Comparison of ENCODE assay signal across 8 mouse cellular contexts in the genomic region with DNA sequence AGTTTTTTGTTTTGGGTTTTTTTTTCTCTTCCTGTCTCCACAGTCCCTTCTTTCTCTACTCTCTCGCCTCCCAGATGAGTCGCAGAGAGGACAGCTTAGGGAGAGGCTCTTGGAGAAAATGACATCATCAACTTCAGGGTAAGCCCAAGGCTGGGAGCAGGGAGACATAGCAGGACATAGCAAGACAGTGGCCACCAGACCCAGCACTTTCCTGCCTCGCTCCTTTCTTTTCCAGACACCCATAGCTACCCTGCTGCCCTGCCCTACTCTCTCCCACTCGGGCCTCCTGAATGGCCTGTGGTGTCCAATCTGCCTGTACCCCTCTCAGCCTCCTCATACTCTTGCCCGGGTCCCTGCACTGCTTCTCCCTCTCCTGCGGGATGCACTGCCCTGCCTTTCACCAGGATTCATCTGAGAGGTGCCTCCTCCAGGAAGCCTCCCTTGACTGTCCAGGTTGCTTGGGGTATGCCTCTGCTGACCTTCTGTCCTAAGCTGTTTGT.
A peak's percentile ranks its signal among the peaks of the same experiment; 100 is the strongest.
DNase-seq lines count a peak whose midpoint lies in the region; ATAC-seq and TF ChIP-seq lines count a peak whose summit lies in the region.

No protein-coding gene starts in this region.

- H3K4me3 ChIP-seq in hindbrain, embryonic 10.5 days = no peak overlapping the region
- H3K4me3 ChIP-seq in hindbrain, embryonic 14.5 days (replicated peaks; ENCODE audit: low read length) = no peak overlapping the region
- no peak overlapping the region for H3K4me3 ChIP-seq in midbrain, embryonic 13.5 days (replicated peaks)
- H3K4me3 ChIP-seq in midbrain, postnatal 0 days (ENCODE audit: low read depth, low read length) = no peak overlapping the region
- H3K4me3 ChIP-seq in heart, embryonic 13.5 days = no peak overlapping the region
- no peak overlapping the region for H3K4me3 ChIP-seq in forebrain, postnatal 0 days (ENCODE audit: low read depth, low read length)

- no peak for TF ChIP-seq CTCF in midbrain, postnatal 0 days (IDR thresholded peaks at IDR 0.05)
- no peak for TF ChIP-seq CTCF in forebrain, postnatal 0 days (IDR thresholded peaks at IDR 0.05; ENCODE audit: low read depth)

- no peak for DNase-seq in hindbrain, embryonic 10.5 days (ENCODE audit: low spot score)
- no peak for DNase-seq in hindbrain, embryonic 14.5 days (ENCODE audit: low spot score)
- no peak for DNase-seq in midbrain, postnatal 0 days (ENCODE audit: low spot score)
- peak; percentile 38 for DNase-seq in skeletal muscle tissue, adult 2 months (ENCODE audit: low read depth, low spot score)
- DNase-seq in forebrain, postnatal 0 days = no peak
- no peak for DNase-seq in embryo, embryonic 10.5 days (ENCODE audit: low spot score)

- ATAC-seq in hindbrain, embryonic 14.5 days (ENCODE audit: low FRiP score) = no peak
- ATAC-seq in midbrain, embryonic 13.5 days = no peak
- ATAC-seq in midbrain, postnatal 0 days (ENCODE audit: low FRiP score) = no peak
- ATAC-seq in heart, embryonic 13.5 days (ENCODE audit: extremely low read depth, insufficient number of reproducible peaks, low FRiP score, low TSS enrichment) = no peak
- ATAC-seq in forebrain, postnatal 0 days = no peak

- H3K27me3 ChIP-seq in hindbrain, embryonic 10.5 days (ENCODE audit: insufficient read depth, poor library complexity, severe bottlenecking) = peaks cover 26% of the 10 kb centered on the region
- no peaks in the 10 kb centered on the region for H3K27me3 ChIP-seq in hindbrain, embryonic 14.5 days (ENCODE audit: control insufficient read depth, insufficient read depth, low read length)
- H3K27me3 ChIP-seq in midbrain, embryonic 13.5 days = peaks cover 12% of the 10 kb centered on the region; the same call in 1 of the 2 replicates
- H3K27me3 ChIP-seq in midbrain, postnatal 0 days (ENCODE audit: insufficient read depth, low read length) = no peaks in the 10 kb centered on the region
- no peaks in the 10 kb centered on the region for H3K27me3 ChIP-seq in heart, embryonic 13.5 days (replicated peaks)
- H3K27me3 ChIP-seq in forebrain, postnatal 0 days (ENCODE audit: insufficient read depth, low read length) = no peaks in the 10 kb centered on the region

- peak overlapping the region; percentile 69 for H3K27ac ChIP-seq in hindbrain, embryonic 10.5 days
- no peak overlapping the region for H3K27ac ChIP-seq in hindbrain, embryonic 14.5 days
- peak overlapping the region; percentile 4; the same call in 1 of the 2 replicates for H3K27ac ChIP-seq in midbrain, embryonic 13.5 days
- H3K27ac ChIP-seq in midbrain, postnatal 0 days (ENCODE audit: low read depth, low read length) = no peak overlapping the region
- peak overlapping the region; percentile 20 for H3K27ac ChIP-seq in heart, embryonic 13.5 days (replicated peaks)
- H3K27ac ChIP-seq in forebrain, postnatal 0 days (ENCODE audit: low read depth, low read length) = no peak overlapping the region

- no peak overlapping the region for H3K9ac ChIP-seq in hindbrain, embryonic 14.5 days
- H3K9ac ChIP-seq in midbrain, embryonic 13.5 days (replicated peaks) = no peak overlapping the region
- H3K9ac ChIP-seq in midbrain, postnatal 0 days (replicated peaks; ENCODE audit: low read length, poor library complexity, severe bottlenecking) = no peak overlapping the region
- peak overlapping the region; percentile 37; the same call in 1 of the 2 replicates for H3K9ac ChIP-seq in heart, embryonic 13.5 days
- H3K9ac ChIP-seq in forebrain, postnatal 0 days = no peak overlapping the region

- no peaks in the 10 kb centered on the region for H3K36me3 ChIP-seq in hindbrain, embryonic 10.5 days
- no peaks in the 10 kb centered on the region for H3K36me3 ChIP-seq in hindbrain, embryonic 14.5 days (replicated peaks; ENCODE audit: control insufficient read depth, insufficient read depth)
- H3K36me3 ChIP-seq in midbrain, embryonic 13.5 days = no peaks in the 10 kb centered on the region
- no peaks in the 10 kb centered on the region for H3K36me3 ChIP-seq in midbrain, postnatal 0 days (ENCODE audit: insufficient read depth, low read length)
- no peaks in the 10 kb centered on the region for H3K36me3 ChIP-seq in heart, embryonic 13.5 days
- H3K36me3 ChIP-seq in forebrain, postnatal 0 days (ENCODE audit: insufficient read depth) = no peaks in the 10 kb centered on the region

- WGBS in hindbrain, embryonic 10.5 days = 67% methylated on average over 6 of the region's 6 CpGs
- 69% methylated on average over 6 of the region's 6 CpGs for WGBS in hindbrain, embryonic 14.5 days
- WGBS in midbrain, embryonic 13.5 days = 68% methylated on average over 6 of the region's 6 CpGs
- WGBS in midbrain, postnatal 0 days = 61% methylated on average over 6 of the region's 6 CpGs
- WGBS in heart, embryonic 13.5 days = 52% methylated on average over 6 of the region's 6 CpGs
- WGBS in forebrain, postnatal 0 days = 74% methylated on average over 6 of the region's 6 CpGs

- H3K9me3 ChIP-seq in hindbrain, embryonic 10.5 days = no peaks in the 10 kb centered on the region
- H3K9me3 ChIP-seq in hindbrain, embryonic 14.5 days (ENCODE audit: control insufficient read depth, low read length) = no peaks in the 10 kb centered on the region
- H3K9me3 ChIP-seq in midbrain, embryonic 13.5 days = no peaks in the 10 kb centered on the region
- H3K9me3 ChIP-seq in midbrain, postnatal 0 days (ENCODE audit: low read length) = no peaks in the 10 kb centered on the region
- H3K9me3 ChIP-seq in heart, embryonic 13.5 days = no peaks in the 10 kb centered on the region
- no peaks in the 10 kb centered on the region for H3K9me3 ChIP-seq in forebrain, postnatal 0 days (ENCODE audit: low read length)

- peaks cover 57% of the 10 kb centered on the region for H3K4me1 ChIP-seq in hindbrain, embryonic 10.5 days (replicated peaks)
- H3K4me1 ChIP-seq in hindbrain, embryonic 14.5 days (replicated peaks; ENCODE audit: control insufficient read depth, insufficient read depth, low read length) = peaks cover 18% of the 10 kb centered on the region
- H3K4me1 ChIP-seq in midbrain, embryonic 13.5 days (replicated peaks) = peaks cover 38% of the 10 kb centered on the region
- H3K4me1 ChIP-seq in midbrain, postnatal 0 days (ENCODE audit: insufficient read depth, low read length) = peaks cover 8% of the 10 kb centered on the region
- peaks cover 41% of the 10 kb centered on the region for H3K4me1 ChIP-seq in heart, embryonic 13.5 days
- H3K4me1 ChIP-seq in forebrain, postnatal 0 days (ENCODE audit: insufficient read depth) = no peaks in the 10 kb centered on the region

- no peak overlapping the region for H3K4me2 ChIP-seq in hindbrain, embryonic 14.5 days (replicated peaks)
- no peak overlapping the region for H3K4me2 ChIP-seq in midbrain, embryonic 13.5 days (replicated peaks)
- H3K4me2 ChIP-seq in midbrain, postnatal 0 days (ENCODE audit: low read depth, low read length, poor library complexity, severe bottlenecking) = no peak overlapping the region
- no peak overlapping the region for H3K4me2 ChIP-seq in heart, embryonic 13.5 days
- H3K4me2 ChIP-seq in forebrain, postnatal 0 days (ENCODE audit: low read depth) = no peak overlapping the region

Comparison
In these comparisons a context has a peak if more than half of its experiments do, and no peak if none do; other contexts are left out.
1. H3K27ac ChIP-seq: peak in hindbrain, embryonic 10.5 days (single experiment), midbrain, embryonic 13.5 days (single experiment) and heart, embryonic 13.5 days (single experiment); none in hindbrain, embryonic 14.5 days (single experiment), midbrain, postnatal 0 days (single experiment) and forebrain, postnatal 0 days (single experiment).